Mouse (Mus musculus): ENCODE measurements around the gene Dgat2.

The Dgat2 gene

DNA sequence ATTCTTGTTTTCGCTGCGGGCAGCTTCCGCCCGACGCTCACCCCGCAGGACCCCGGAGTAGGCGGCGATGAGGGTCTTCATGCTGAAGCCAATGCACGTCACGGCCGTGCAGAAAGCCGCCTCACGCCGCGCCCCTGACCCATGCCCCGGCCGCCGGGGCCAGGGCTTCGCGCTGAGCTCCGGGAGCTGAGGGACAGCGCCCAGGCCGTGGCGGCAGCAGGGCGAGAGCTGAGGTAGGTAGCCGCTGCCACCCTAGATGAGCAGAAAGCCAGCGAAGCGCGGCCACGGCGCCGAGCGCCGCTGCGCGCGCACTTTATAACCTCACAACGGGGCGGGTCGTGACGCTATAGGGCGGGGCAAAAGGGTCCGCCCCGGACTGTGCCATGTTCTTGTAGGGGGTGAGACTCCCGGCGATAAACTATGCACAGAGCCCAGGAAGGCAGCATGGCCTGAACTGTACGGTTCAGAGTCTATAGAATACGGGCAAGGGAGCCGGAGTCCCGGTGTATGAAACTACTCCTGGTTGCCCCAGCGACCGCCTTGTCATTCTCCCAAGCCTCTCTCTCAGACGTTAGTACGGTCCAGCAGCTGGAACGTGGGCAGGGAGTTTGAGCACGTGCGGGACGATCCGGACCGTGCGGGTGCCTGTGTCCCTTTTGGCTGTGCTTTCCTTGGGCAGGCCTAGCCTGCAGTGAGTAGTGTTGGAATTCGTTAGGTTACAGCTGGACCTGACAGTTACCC lies at the start of gene Dgat2:
Gene Dgat2 (minus strand): TSS at position 288 of the 741 bp plus-strand sequence.
- DNase-seq (ENCODE audit: low spot score): peak; percentile 91

DNA sequence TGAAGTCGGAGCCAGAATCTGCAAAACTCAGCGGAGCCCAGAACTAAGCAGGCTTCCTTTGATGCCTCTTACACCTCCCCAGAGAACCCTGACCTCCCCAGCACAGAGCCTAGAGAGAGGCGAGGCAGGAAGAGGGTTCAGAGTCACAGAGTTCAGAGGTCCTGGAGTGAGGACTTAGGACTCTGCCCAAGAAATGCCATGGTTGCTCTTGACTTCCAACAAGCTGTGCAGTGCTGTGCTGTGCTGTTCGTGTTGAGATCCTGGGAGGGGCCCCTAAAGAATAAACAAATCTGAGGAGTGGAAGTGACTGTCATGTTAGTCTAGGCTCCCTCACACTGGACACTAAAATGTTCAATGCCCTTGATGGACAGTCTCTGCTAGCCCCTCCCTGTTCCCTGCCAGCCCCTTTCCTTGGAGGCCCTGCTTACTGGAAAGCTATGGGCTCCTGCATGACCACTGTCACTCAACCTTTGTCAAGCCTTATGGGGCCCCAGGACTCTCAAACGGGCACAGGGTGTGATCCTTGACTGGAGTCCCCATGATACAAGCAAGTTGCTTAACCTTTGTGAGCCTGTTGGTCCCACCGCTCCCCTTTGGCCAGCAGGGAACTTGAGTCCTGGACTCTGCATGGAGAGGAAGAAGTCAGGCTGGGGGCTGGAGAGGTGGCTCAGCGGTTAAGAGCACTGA lies 47.7 kb upstream of the Dgat2 start:
- no peak for DNase-seq (ENCODE audit: low spot score)

DNA sequence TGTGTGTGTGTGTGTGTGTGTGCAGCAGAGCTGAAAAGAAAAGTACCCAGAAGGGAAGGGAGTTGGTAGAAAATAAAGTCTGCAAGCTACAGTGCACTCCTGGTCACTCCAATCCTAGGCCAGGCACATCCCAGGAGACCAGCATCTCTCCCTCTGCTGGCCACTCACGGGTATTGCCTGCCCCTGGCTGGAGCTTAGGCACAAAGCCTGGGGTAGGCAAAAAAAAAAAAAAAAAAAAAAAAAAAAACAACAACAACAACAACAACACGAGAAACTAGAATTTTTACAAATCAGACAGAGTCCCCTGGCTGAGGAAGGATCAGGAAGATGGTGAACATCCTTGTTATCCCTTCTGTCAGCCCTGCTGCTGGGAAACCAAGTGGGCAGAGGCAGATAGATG lies 46.9 kb upstream of the Dgat2 start:
- DNase-seq (ENCODE audit: low spot score): peak; percentile 41

DNA sequence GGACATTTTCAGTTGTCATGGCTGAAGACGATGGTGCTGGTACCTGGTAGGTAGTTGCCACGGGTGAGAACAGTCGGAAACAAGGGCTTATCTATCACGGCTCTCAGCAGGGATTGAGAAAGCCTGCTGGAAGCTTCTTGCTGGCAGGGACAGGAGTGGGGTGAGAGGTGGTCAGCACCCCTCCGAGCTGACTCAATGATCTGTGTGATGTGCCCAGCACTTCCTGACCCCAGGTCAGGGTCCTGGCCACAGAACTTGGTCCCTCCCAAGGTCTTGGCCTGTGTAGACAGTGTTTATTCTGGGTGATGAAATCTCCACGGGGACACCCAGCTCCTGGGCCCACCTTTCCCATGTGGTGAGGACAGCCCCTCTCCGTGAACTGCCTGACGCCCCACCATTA lies 46.3 kb upstream of the Dgat2 start:
- no peak for DNase-seq (ENCODE audit: low spot score)

DNA sequence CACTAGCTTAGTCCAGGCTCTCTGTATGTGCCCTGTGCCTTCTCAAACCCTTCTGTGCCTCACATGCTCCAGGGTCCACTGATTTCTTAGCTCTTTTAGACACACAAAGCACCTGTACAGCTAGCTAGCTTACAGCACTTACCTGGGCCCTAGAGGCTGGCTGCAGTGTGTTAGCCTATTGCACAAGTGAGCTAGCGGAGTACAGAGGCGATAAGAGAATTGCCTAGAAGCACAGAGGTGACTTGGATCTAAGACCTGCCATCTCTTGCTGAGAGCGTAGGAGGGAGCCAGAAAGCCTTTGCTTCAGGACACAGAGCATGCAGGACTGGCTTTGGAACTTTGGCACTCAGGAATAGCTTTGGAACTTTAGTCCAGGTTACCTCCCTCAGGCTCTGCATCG lies 44.7 kb upstream of the Dgat2 start:
- DNase-seq (ENCODE audit: low spot score): no peak

DNA sequence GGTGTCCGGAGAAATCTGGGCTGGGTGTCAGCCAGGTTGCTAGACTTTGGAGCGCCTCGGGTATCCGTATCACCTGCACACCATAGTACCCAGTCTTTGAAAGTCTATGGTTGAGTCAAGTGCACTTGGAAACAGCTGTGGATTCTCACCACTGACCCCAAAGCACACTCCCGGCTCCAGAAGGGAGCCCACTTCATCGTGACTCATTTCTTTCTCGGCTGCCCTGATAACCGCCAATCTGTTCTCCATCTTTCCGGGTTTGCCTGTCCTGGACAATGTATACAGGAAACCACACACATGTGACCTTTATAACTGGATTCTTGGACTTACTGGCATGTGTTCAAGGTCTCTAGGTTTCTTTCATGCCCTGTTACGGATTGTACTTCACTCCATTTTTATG lies 44.1 kb upstream of the Dgat2 start:
- no peak for DNase-seq (ENCODE audit: low spot score)

DNA sequence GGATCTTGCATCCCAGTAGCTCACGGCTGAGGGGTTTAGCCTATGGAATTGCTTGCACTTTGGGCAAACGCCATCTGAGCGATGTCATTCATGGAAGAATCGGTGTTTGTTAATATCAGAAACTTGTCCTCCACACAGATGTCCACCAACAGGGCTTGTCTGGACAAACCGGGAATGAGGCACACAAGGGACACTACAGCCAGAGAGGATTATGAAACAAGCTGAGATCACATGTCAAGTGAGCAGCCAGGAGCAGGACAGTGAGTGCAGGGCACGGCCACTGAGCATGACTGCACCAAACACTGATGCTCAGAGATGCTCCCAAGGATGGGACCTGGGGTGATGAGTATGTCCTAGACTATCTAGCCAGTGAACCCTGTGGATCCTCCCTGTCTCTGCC lies 42.9 kb upstream of the Dgat2 start:
- no peak for DNase-seq (ENCODE audit: low spot score)

DNA sequence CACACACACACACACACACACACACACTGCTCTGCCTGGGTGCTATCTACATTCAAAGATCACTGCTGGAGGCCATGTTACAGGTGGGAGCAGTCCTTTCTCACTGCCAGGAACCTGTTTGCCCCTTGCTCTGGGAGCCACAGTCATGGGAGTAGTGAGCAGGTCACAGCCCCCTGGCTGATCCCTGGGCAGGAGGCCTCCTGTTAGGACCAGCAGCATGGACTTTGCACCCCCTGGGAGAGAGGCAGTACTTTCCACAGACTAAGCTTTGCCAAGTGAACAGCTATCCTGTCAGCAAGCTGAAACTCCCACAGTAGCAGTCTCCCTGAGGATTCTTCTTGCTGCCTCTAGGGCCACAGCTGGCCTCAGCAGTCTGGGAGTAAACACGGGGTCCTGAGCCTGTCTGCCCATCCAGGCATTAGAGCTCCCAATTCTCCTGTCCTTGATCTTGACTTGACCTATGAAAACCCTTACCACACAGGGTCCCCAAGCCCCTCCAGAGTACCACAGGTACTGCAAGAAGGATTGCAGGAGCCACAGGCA lies 42.2 kb upstream of the Dgat2 start:
- DNase-seq (ENCODE audit: low spot score): no peak

DNA sequence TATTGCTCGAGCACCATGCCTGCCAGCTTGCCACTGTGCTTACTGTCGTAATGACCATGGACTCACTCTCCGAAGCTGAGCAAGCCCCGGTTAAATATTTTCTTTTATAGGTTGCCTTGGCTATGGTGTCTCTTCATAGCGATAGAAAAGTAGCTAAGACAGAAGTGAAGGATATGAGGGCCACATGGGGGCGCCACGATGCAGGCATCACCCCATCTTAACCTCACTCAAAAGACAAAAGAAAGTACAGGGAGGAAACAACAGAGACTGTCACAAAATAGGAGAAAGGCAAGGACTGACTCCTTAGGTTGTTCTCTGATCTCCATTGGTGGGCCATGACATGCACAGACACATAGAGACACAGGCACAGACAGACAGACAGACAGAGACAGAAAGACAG lies 41.7 kb upstream of the Dgat2 start:
- no peak for DNase-seq (ENCODE audit: low spot score)

DNA sequence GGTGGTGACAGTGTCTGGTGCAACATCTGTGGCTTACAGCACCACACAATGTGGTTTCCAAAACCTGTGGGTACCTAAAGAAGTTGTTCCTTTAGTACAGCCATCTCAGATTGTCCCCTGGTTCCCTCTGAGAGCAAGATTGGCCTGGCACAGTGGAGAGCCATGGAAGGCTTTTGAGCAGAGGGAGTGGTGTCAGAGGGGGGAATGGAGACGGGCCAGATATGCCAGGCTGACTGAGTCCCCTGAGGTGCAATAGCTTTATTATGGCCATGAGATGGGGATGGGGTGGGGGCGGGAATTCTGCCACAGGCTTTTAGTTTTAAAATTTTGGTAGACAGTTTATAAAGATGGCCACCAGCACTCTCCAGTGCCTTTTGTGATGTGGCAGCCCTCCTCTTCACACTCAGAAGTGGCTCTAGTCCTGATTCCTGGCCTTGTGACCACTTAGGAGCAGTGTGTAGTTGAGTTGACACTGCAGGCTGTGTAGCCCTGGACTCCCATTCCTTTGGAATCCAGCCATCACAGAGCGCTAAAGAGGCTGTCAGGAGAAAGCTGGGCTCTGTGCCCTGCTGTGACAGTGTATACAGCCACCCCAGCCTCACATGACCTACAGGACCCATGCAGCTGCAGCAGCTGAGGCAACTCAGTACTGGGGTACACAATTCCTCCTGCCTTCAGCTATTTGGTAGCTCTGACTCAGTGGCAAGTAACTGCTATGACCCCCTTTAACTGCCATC lies 35.0 kb upstream of the Dgat2 start:
- DNase-seq (ENCODE audit: low spot score): no peak

DNA sequence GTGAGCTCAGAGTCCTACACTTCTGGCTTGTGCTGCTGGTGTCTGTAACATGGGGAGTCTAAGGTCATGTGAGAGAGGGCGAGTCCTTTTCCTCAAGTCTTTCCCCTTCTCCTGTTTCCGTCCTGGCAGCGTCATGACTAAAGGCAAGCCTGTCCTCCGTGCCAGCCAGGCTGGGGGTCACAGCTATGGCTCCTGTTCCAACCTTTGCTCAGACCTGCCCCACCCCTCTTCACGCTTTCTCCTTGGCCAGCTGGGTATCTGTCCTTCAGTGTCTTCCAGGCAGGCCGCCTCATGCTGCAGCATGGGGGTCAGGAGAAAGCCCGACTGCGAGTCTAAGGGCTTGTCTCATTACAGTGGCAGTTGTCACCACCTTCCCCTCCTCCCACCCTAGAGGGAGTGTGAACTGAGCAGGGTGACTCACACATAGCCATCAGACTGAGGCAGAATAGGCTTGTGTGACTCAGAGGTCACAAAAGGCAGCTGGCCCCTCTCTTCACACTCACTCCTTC lies 32.9 kb upstream of the Dgat2 start:
- DNase-seq (ENCODE audit: low spot score): no peak

DNA sequence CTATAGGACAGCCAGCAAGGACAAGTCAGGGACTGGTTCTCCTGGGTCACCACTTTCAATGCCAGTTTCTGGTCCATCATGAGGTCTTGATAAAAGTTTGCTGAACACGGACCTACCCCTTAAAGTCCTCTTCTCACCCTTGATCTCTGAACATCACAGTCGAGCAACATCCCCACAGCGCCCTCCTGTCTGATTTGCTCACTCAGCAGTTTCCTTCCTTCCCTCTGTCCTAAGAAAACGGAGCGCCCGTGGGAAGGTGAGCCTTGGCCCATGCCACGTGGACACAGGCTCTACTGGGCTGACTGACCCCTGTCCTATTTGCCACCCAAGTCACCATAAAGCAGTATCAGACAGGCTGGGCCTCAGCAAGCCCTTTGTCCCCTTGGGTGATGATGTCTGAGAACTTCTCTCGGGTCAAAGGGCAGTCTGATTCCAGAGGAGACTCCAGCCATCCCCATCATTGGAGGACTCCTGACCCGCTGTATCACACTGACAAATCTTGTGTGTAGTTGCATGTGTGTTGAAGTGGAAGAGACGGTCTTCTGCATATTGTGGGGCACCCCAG lies 32.2 kb upstream of the Dgat2 start:
- no peak for DNase-seq (ENCODE audit: low spot score)

DNA sequence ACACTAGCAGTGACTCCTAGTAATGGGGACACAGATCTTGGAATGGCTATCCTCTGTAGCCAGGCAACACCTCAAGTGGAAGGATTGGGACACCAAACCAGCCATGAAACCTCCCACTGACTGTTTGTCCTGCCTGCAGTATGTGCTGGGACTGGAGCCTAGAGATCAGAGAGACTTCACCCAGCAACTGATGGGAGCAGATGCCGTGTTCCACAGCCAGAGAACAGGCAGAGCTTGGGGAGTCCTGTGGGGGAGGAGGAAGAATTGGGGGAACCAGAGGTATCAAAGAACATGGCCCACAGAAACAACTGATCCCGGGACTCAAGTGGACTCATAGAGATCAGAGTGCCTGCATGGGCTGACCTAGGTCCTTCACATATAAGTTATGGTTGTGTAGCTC lies 31.2 kb upstream of the Dgat2 start:
- DNase-seq (ENCODE audit: low spot score): no peak

DNA sequence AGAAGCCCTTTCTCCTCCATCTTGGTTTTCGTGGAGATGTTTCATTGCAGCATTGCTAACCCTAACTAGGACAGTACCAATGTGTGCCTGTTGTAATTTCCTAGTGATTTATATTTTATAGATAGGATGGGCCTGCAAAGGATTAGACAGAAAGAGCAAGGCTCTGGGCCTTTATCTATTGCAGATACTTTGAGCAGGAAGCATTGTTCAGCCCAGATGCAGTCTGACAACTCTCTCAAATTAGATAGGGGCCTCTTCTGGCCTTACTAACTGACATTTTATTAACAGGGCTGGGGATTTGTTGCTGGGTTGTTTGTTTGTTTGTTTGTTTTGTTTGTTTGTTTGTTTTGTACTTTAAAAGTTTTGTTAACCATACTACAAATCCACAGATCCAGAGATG lies 30.5 kb upstream of the Dgat2 start:
- DNase-seq (ENCODE audit: low spot score): no peak

DNA sequence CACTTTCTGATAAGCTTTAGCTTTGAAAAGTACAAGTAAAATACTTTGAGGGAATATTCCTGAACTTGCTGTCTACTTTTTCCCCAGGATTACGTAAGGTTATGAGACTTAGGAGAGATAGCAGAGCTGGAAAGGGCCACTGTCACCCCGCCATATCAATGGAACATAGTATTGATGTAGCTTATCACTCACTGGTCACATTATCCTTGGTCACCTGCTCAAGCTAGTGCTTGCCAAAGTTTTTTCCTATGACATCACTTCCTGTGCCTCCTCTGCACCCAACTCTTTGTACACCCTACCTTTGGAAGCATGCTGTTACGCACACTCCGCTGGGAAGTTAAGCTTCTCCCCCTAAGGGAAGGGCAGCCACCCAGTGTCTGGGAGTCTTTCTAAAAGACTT lies 26.2 kb upstream of the Dgat2 start:
- DNase-seq (ENCODE audit: low spot score): no peak

DNA sequence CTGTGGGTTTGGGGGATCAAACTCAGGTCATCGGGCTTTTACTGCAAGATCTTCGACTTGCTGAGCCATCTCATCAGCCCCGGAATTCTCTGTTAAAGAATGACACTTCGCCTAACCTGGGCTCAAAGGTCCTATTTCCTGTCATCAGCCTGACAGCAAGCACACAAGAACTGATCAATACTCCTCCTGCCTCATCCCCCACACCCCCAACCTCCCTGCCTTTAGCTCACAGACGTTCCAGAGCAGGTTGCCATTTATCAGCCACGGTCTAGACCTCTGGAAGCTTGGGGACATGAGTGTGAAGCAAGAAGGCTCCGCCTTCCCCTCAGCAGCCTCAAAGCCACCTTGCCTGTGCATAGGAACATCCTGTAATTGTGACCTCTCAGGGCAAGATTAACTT lies 23.8 kb upstream of the Dgat2 start:
- no peak for DNase-seq (ENCODE audit: low spot score)

DNA sequence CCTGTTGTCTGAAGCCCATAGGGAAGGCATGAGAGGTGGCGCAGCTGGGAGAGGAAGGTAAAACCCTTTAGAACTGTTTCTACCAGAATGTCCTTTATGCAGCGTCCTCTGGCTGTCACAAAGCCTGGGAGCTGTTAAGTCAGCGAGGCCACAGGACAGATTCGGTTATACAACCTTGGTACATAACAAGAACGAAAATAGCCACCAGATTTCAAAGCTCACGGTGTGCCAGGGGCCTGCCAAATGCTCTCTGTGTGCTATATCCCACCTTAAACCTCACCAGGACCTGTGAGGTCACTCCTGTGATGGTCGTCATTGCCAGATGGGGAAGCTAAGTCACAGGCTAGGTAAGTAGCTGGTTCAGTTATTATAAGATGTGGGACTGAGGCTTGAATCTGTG lies 19.6 kb upstream of the Dgat2 start:
- DNase-seq (ENCODE audit: low spot score): no peak

DNA sequence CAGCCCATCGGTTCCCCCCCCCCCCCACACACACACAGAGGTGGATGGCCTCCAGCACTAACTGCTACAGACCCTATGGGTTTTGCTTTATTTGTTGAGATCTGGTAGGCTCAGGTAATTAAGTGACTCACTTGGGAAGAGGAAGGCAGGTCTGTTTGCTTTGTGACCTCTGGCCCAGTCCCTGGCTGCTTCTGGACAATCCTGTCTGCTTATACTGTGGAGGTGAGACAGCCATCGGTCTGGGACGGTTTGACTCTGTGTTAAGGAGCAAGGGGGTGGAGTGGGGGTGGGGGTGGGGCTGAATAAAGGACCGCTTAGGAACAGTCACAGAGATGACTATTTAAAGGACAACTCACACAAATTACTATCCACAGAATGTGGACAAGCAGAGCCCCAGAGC lies 17.8 kb upstream of the Dgat2 start:
- no peak for DNase-seq (ENCODE audit: low spot score)

DNA sequence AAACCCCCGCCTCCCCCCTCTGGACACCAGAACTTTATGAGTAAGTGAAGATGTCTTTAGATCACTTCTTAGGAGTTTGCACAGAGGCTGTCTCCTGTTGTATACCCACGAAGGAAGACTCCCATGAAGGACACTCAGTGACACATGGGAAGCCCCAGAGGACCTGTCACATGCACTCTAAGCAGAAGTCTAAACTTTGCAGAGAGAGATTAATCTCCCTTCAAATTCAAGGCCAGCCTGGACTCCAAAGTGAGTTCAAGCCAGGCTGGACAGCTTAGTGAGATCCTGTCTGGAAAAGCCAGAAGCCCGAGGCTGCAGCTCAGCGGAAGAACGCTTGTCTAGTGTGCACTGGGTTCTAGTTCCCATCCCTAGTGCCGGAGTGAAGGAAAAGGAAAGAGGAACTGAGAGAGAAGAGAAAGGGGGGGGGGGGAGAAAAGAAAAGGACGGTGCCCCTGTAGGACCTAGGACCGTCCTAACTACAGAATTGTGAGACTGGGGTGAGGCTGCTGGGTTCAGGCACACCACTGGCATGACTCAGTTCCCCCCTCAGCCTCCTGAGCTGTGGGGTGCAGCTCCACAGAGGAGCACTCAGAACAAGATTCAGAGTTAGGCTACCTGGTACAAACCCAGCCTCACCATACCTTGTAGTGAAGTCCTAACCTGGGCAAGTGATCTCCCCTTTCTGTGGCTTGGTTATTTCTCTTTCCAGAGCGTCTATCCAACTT lies 17.1 kb upstream of the Dgat2 start:
- no peak for DNase-seq (ENCODE audit: low spot score)

DNA sequence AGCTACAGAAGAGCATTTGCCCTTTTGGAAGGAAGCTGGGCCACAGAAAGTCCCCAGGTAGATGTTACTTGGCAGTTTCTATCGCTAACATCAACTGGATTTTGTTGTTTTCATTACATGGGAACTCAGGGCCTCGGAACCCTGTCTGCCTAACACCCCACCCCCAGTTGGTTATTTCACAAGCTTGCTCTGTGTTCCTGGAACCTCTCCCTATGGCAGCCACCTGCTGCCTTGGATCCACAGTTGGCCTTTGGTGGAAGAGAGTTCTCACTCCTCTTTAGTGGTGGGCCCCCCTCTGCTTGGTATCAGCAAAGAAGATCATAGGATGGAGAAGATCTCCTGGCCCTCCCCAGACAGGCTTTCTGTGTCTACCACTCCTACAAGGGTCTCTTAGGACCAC lies 16.3 kb upstream of the Dgat2 start:
- no peak for DNase-seq (ENCODE audit: low spot score)

DNA sequence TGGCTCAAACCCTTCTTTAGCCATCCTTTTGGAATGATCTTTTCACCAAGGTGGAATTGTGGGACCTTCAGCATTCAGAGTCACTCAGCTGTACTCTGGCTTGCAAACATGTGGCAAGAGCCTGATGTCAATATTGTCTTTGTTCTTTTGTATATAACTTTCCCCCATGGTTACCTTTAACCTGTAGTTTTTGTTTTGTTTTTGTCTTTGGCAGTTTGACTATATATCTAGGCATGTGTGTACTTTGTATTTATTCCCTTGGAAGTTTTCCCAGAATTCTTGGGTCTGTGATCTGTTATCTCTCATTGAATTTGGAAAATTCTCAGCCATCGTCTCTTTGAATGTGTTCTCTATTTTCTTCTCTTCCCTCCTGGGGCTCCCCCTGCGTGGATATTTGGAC lies 12.0 kb upstream of the Dgat2 start:
- DNase-seq (ENCODE audit: low spot score): no peak

DNA sequence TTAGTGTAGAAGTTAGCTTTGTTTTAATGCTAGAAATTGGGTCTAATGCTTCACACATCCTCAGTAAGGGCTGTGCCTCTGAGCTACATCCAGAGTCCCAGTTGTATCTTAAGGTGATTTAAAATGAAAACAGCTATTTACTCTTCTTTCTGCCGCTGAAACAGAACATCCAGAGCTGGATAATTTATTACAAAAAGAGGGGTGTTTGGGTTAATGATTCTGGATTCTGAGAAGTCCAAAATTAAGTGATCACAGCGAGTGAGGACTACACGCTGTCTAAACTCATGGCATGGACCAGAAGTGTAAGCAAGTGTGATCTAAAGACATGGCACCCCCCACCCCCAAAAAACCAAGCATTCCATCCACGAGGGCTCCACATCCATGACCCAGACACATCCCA lies 11.4 kb upstream of the Dgat2 start:
- DNase-seq (ENCODE audit: low spot score): no peak

All from ovary, postnatal 36 days (tissue).